Mouse (Mus musculus): ENCODE data around the gene Cntrob.

The Cntrob gene

GRCm38 (mm10) chr11:69251135-69251842 is 72.3 kb downstream of the Cntrob start:
- DNase-seq (ENCODE audit: low read depth in 1 of 2, low spot score in 2 of 2), result no peak

- DNase-seq (ENCODE audit: low read depth in 1 of 2, low spot score in 2 of 2), result no peak
These were observed 73.5 kb downstream of the Cntrob start for GRCm38 (mm10) chr11:69250106-69250505.

All from monocyte, adult 2 months (primary cell).